ENCODE assay signal across 19 mouse cellular contexts in genomic region chr4:63870678-63871077, GRCm38 (mm10). TPM values are rescaled to one million over a fixed set of nuclear protein-coding genes. Genes with fewer than 3 reads are reported as not detected.
A peak's percentile ranks its signal among the peaks of the same experiment; 100 is the strongest.
DNase-seq lines count a peak whose midpoint lies in the region; TF ChIP-seq lines count a peak whose summit lies in the region.
"Had no signal": no experiment of that assay in that cellular context is flagged by ENCODE, and none has a peak within 500 bp of the region (broad histone marks: within the 10 kb centered on the region; RNA-seq: fewer than 3 reads in every experiment).

No protein-coding gene starts in this region.

- no peak overlapping the region for H3K27ac ChIP-seq in CH12.LX (ENCODE audit: insufficient read depth, low read depth)

- TF ChIP-seq RAD21 in CH12.LX (IDR thresholded peaks at IDR 0.05; ENCODE audit: low read depth, low read length) = no peak

- dilution Hi-C loops in CH12.LX (cut with MboI; ENCODE audit: extremely low pct_ligation_motif_present, extremely low pct_unique_long_range_greater_than_20kb, low sequenced_read_pairs) = no loop called here

- peak overlapping the region; percentile 78 for H3K4me2 ChIP-seq in CH12.LX (ENCODE audit: insufficient read depth, low read depth, poor library complexity, severe bottlenecking)

- H3K9ac ChIP-seq in CH12.LX (ENCODE audit: insufficient read depth, low read depth) = no peak overlapping the region

- H3K36me3 ChIP-seq in CH12.LX (replicated peaks in 1 of 2; ENCODE audit: control insufficient read depth in 1 of 2, insufficient read depth in 1 of 2, low read length in 1 of 2) = no peaks in the 10 kb centered on the region
- H3K36me3 ChIP-seq: G1E had no signal

- no peak for DNase-seq in CH12.LX (ENCODE audit: extremely low read depth)
- no peak for DNase-seq in kidney, adult 8-10 months
- DNase-seq: adrenal gland, adult 2 months; adrenal gland, adult 8-10 months; adrenal gland, postnatal 10 days; adrenal gland, postnatal 14 days; adrenal gland, postnatal 25 days; adrenal gland, postnatal 36 days; B cell, adult 2 months; cerebellum, adult 11 months; cerebellum, adult 11-12 months; cerebellum, adult 18-20 months; cerebellum, adult 2 months; cerebellum, adult 8-10 months had no signal

- TF ChIP-seq POLR2A in CH12.LX (IDR thresholded peaks at IDR 0.05; ENCODE audit: low read depth, low read length) = no peak

- TF ChIP-seq EP300 in CH12.LX (IDR thresholded peaks at IDR 0.05; ENCODE audit: low read length) = peak; percentile 79

- no peak for TF ChIP-seq CTCF in CH12.LX (conservative IDR thresholded peaks at IDR 0.05 in 1 of 2, IDR thresholded peaks at IDR 0.05 in 1 of 2; ENCODE audit: low read depth in 2 of 2, low read length in 2 of 2)

- no peaks in the 10 kb centered on the region; the same call in 1 of the 2 replicates for H3K79me2 ChIP-seq in CH12.LX (replicated peaks; ENCODE audit: control insufficient read depth, extremely low read depth, insufficient read depth, poor library complexity, severe bottlenecking)

- H3K27me3 ChIP-seq in CH12.LX (replicated peaks) = no peaks in the 10 kb centered on the region
- H3K27me3 ChIP-seq: Patski had no signal

- H3K4me1 ChIP-seq in CH12.LX (ENCODE audit: control insufficient read depth in 1 of 2, insufficient read depth in 2 of 2) = peaks cover 29 to 66% of the 10 kb centered on the region in 2 experiments

- H3K9me3 ChIP-seq in CH12.LX (replicated peaks; ENCODE audit: low read length) = no peaks in the 10 kb centered on the region

- no peak overlapping the region for H3K4me3 ChIP-seq in CH12.LX (replicated peaks in 1 of 3; ENCODE audit: low read depth in 2 of 3, low read length in 2 of 3, poor library complexity in 1 of 3)

- in situ Hi-C loops in CH12.LX (cut with MboI; ENCODE audit: low pct_ligation_motif_present, low pct_unique_long_range_greater_than_20kb, low sequenced_read_pairs) = no loop called here

TF ChIP-seq in CH12.LX, 34 proteins besides CTCF, POLR2A, EP300 and RAD21:
- TF ChIP-seq ZNF384 (IDR thresholded peaks at IDR 0.05; ENCODE audit: low read depth, low read length) (no peak), USF2 (conservative IDR thresholded peaks at IDR 0.05; ENCODE audit: low read depth, low read length) (no peak), SIN3A (IDR thresholded peaks at IDR 0.05; ENCODE audit: low read length) (no peak), ETS1 (conservative IDR thresholded peaks at IDR 0.05; ENCODE audit: low read depth, low read length) (peak; percentile 69), NELFE (IDR thresholded peaks at IDR 0.05; ENCODE audit: low read depth, low read length) (no peak), MYC (IDR thresholded peaks at IDR 0.05; ENCODE audit: low read depth, low read length) (no peak), E2F4 (IDR thresholded peaks at IDR 0.05; ENCODE audit: insufficient replicate concordance, low read depth, low read length) (no peak), UBTF (IDR thresholded peaks at IDR 0.05; ENCODE audit: low read depth, low read length) (no peak), TCF12 (IDR thresholded peaks at IDR 0.05; ENCODE audit: low read depth, low read length) (peak; percentile 60), MAZ (IDR thresholded peaks at IDR 0.05; ENCODE audit: low read depth, low read length) (no peak; the same call in 1 of the 2 replicates), PAX5 (IDR thresholded peaks at IDR 0.05; ENCODE audit: low read length) (no peak), BHLHE40 (IDR thresholded peaks at IDR 0.05; ENCODE audit: low read depth, low read length) (peak; percentile 71), CHD1 (IDR thresholded peaks at IDR 0.05; ENCODE audit: low read depth, low read length) (peak; percentile 74; the same call in 1 of the 2 replicates), ZMIZ1 (IDR thresholded peaks at IDR 0.05; ENCODE audit: low read depth, low read length) (no peak), MXI1 (IDR thresholded peaks at IDR 0.05; ENCODE audit: low read depth, low read length) (no peak), TBP (conservative IDR thresholded peaks at IDR 0.05; ENCODE audit: low read depth, low read length) (no peak), MAX (IDR thresholded peaks at IDR 0.05; ENCODE audit: low read length) (no peak), ZKSCAN1 (IDR thresholded peaks at IDR 0.05; ENCODE audit: borderline replicate concordance, low read depth, low read length) (no peak), CHD2 (IDR thresholded peaks at IDR 0.05; ENCODE audit: low read length) (0 out of 2 replicates have a peak, but pooled peaks have one; percentile 35), POLR2AphosphoS2 (IDR thresholded peaks at IDR 0.05; ENCODE audit: low read depth, low read length) (no peak), ZC3H11A (IDR thresholded peaks at IDR 0.05; ENCODE audit: low read depth, low read length) (no peak), IRF4 (IDR thresholded peaks at IDR 0.05; ENCODE audit: low read depth, low read length) (peak; percentile 90), GABPA (IDR thresholded peaks at IDR 0.05; ENCODE audit: insufficient replicate concordance, low read depth, low read length) (no peak), HCFC1 (IDR thresholded peaks at IDR 0.05; ENCODE audit: low read depth, low read length) (no peak), MAFK (IDR thresholded peaks at IDR 0.05; ENCODE audit: insufficient replicate concordance, low read length) (0 out of 2 replicates have a peak, but pooled peaks have one; percentile 24), SMC3 (IDR thresholded peaks at IDR 0.05; ENCODE audit: low read depth, low read length) (no peak), KAT2A (IDR thresholded peaks at IDR 0.05; ENCODE audit: insufficient replicate concordance, low read length) (no peak), RCOR1 (conservative IDR thresholded peaks at IDR 0.05; ENCODE audit: low read depth, low read length) (0 out of 2 replicates have a peak, but pooled peaks have one; percentile 58), JUN (IDR thresholded peaks at IDR 0.05; ENCODE audit: insufficient read depth, low read depth, low read length) (peak; percentile 62), MEF2A (IDR thresholded peaks at IDR 0.05; ENCODE audit: borderline replicate concordance, low read depth, low read length) (peak; percentile 98), JUND (conservative IDR thresholded peaks at IDR 0.05; ENCODE audit: low read depth, low read length) (peak; percentile 69; the same call in 1 of the 2 replicates), USF1 (IDR thresholded peaks at IDR 0.05; ENCODE audit: low read depth, low read length) (no peak), ELF1 (IDR thresholded peaks at IDR 0.05; ENCODE audit: low read depth, low read length) (no peak), NRF1 (IDR thresholded peaks at IDR 0.05; ENCODE audit: low read depth, low read length) (no peak)

RNA-seq across cellular contexts. Expression of gene Tnfsf8, which starts 9.5 kb away (rescaled TPM):
- total RNA-seq in CH12.LX (2012; rRNA removed) = 15.6 and 22.8 TPM in 2 replicates
- total RNA-seq in CH12.LX (2014; rRNA removed) = 67.9 and 72.5 TPM in 2 replicates
- 19.4 and 19.8 TPM in 2 replicates for polyA plus RNA-seq in CH12.LX (2012; ENCODE audit: insufficient read length, low read depth)
- total RNA-seq: adrenal gland, postnatal 14 days; adrenal gland, postnatal 25 days; adrenal gland, postnatal 4 days; G1E; MEL had no signal
- polyA plus RNA-seq: adrenal gland, adult 2 months; C2C12; G1E; Patski had no signal
